Mouse (Mus musculus) right cerebral cortex, postnatal 4 days (tissue): ENCODE results near the gene Fggy.

Source experiments
- DNase-seq: peaks from one replicate; pipeline ENCODE4 v3.0.0-alpha.2; 2022

Gene Fggy

DNA sequence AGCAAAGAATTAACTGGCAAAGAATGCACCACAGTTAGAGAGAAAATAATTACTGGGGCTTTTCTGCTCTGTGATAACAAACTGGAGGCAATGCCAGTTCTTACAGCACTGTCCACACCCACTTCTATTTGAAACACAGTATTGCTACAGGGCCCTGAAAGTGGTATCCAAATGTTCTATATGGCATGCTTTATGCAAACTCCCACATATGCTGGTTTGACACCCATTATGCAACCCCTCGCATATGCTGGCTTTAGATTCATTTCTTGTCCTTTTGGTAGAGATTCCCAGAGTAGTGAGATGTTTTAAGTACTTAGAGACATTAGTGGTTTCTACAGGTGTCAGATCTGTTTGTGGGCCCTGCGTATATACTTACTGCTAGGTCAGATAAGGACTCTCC, 109.6 kb downstream of the Fggy start:
- no peak for DNase-seq

DNA sequence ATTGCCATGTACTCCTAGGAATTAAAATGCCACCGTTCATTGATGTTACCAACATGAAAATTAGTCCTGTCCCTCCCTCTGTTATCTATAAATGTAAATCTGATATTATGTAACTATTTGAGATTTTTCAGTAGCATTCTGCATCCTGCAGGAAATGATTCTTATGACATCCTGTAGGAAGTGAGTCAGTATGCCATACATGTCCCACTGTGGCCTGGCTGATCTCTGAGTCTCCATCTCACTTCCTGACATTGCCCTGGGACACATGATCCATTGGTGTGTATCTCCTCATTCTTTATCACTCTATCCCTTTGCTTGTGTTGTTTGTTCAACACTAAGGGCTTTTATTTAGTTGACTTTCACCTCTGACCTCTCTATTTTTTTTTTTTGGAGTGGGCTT, 110.3 kb downstream of the Fggy start:
- DNase-seq: no peak

DNA sequence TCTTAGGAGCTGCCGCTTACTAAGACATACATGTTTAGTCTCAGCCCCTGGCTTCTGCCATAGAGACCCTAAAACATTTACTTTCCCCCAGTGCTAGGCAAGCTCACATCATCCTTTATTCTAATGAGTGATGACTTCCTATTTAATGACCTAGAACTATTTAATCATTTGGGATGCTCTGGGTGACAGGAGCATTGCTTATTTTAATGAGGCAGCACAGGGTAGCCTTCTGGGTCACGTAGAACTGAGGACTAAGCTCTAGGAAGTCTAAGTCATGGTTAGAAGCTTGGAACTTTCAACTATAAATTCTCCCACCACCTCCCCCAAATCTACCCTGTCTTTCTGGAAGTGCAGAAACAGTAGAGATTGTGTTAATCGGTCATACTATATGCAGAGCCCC, 111.2 kb downstream of the Fggy start:
- DNase-seq: no peak

DNA sequence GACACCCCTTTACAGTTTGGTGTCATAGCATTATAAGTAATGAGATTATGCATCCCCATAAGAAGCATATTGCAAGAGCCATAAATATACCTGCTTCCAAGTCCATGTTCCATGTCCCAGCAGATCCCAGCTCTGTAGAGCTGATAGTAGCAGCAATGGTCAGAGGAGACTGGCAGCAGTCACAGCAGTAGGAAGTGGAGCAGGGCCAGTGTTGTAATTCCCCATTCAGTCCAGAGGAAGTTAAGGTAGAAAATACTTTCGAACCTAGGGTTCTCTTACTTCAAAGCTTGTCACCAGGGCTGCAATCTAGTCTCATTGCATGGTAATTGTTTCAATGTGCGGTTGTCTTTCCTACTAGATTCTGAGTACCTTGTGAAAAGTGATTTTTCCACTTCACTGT, 112.0 kb downstream of the Fggy start:
- DNase-seq: no peak

DNA sequence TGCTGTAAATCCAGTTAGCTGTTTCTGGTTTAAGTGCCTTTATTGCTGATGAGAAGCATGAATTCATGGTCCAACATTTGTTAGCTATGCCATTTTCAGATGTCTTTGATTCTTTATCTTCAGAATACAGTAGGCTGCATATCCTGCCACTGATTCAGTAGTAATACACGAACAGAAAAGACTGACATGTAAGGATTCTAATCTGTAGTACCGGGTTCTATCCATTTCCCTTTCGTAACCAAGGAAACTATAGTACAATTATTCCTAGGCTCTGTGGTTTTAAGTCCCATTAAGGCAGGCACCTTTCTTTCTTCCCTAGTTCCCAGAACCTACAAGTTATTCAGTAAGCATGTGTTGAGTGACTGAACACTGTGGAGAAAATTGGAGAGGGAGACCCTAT, 113.3 kb downstream of the Fggy start:
- DNase-seq: no peak

DNA sequence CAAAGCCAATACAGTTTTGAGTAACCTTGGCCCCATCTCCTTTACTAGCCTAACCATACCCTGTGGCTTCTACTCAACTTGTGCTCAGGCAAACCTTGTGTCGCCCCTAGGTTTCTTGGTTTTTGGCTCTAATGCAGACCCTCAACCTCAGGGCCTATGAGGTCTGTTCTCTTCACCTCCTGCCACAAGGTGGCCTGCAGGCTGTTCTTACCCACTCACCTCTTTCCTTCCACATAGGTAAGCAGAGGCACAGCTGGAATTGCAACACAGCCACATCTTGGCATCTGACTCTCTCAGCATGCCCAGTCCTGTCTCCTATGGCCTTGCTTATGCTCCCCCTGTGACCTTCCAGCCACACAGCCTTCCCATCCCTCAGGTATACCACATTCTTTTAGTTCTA, 114.7 kb downstream of the Fggy start:
- no peak for DNase-seq

DNA sequence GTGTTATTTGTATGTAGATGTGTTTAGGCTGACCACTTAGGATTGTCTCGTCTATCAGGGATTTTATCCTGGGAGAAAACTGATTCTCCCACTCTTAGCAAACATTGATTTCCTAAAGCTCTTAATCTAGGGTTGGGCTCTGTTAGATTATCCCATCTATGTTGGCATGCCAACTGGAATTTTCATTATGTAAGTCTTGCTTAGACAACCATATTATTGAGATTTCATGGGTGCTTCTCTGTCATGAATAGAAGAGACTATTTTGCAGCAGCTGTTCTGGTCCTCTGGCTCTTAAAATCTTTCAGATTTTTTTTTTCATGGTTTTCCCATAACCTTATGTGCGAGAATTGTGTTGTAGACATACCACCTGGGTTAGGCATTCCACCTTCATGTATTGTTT, 119.1 kb downstream of the Fggy start:
- DNase-seq: no peak

DNA sequence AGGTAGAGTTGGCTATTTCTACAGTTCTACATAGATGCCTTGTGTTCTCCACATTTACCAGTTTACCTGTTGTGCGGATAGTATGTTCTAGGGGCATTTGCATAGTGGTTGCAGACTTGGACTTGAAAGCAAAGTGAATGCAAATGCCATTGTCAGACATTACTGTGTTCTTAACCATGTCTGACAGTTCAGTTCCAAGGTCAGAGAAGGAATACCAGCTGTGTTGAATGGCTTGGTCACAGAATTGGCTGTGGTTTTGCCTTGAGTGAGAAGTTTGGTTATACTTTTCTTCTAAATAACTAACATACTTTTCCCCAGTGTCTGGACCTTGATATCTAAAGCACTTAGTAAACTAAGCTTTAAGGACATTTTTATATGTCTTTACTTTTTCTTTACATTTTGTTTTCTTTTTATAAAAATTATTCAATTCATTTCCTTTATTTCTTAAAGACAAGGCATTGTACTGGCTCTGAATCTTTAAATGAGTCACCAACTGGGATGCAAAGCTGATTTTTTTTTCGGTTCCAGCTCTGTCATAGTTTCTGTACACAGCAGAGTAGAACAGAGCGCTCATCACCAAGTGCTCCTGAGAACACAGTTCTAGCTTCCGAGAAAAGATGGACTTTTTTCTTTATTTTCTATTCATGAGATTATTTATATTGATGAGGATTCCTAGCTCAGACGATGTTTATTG, 123.6 kb downstream of the Fggy start:
- no peak for DNase-seq

DNA sequence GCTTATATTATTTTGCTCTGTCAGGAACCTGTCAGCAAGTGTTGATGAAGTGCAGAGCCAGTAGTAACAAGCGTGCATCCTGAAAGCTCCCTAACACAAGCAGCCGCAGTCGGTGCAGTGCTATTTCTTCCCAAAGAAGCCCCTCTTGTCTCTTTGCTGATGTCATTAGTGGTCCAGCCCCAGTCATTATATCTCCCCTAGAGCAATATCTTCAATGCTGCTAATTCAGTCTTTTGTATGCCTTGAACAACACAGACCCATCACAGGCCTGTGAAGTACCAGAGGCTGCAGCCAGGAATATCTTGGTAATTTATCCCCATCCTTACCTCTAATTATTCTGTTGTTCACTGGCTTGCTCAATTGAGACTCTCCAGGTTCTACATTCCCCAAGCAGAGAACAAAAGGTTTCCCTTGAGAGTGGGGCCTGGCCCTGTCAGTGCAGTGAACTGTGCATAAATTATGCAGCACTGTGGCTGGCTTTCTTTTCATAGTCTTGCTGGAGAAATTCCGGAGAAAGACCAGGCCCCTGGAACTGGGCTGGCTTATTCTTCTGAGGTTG, 127.3 kb downstream of the Fggy start:
- no peak for DNase-seq

DNA sequence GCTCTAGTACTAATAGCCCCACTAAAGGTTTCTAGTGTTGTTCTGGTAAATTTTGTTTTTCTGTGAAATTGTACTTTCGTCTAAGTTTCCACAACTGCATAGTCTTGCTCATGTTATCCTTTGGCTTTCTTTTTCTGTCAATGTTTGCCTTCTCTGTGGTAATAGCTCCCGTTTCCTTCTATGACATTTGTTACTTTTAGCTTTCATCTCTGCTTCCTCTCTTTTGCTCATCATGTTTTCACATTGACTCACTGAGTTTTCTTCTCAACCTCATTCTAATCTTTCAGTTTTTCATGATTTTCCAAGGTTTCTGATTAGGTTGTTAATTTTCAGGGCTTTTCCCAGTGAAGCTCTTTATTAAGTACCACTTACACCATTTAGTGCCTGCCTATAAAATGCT, 129.5 kb downstream of the Fggy start:
- DNase-seq: no peak

DNA sequence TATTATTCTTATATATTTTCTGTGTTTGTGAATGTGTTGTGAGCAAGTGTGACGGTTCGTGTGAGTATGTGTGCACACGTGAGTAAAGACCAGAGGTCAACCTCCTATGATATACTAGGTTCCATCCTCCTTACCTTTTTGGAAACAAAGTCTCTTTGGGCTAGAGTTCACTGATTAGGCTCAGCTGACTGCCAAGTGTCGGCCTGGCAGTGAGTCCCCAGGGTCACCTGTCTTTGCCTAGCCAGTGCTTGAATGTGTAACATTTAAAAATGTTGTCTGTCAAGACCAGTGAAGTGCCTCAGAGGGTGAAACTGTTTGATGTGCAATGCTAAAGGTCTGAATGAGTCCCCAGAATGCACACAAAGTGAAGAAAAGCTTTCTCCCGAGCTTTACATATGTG, 130.0 kb downstream of the Fggy start:
- DNase-seq: no peak

DNA sequence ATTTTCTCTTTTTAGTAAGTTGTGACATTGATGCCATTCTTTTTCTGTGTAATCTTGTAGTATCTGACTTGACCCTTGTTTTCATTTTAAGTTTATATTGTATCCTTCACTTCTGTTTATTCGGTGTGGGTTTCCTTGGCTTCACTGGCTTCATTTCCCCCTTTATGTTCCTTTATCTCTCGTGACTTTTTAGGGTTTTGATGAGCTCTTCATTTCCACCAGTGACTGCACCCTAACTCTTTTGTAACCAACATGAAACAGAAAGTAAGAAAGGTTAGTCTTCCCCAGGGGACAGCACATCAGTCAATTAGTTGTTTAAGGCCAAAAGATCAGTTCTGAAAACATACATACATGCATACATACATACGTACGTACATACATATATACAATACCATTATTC, 130.9 kb downstream of the Fggy start:
- DNase-seq: no peak

DNA sequence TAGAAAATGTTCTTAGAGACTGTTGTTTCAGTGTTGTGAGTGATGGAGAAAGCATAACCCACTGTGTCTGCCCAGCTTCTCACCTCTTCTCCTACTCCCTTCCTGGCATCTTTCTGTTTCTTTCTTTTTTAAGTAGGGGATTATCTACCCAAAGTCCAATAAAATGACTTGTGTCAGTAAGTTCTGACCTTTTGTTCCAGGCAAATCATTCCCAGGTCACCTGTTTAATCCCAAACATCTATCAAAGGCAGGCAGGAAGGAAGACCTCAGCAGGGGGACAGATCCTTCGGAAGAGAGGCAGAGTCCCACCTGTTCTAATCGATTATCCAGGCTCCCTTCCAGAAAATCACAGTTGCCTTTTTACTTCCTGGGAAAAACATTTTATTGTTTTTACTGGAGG, 143.1 kb downstream of the Fggy start:
- no peak for DNase-seq

DNA sequence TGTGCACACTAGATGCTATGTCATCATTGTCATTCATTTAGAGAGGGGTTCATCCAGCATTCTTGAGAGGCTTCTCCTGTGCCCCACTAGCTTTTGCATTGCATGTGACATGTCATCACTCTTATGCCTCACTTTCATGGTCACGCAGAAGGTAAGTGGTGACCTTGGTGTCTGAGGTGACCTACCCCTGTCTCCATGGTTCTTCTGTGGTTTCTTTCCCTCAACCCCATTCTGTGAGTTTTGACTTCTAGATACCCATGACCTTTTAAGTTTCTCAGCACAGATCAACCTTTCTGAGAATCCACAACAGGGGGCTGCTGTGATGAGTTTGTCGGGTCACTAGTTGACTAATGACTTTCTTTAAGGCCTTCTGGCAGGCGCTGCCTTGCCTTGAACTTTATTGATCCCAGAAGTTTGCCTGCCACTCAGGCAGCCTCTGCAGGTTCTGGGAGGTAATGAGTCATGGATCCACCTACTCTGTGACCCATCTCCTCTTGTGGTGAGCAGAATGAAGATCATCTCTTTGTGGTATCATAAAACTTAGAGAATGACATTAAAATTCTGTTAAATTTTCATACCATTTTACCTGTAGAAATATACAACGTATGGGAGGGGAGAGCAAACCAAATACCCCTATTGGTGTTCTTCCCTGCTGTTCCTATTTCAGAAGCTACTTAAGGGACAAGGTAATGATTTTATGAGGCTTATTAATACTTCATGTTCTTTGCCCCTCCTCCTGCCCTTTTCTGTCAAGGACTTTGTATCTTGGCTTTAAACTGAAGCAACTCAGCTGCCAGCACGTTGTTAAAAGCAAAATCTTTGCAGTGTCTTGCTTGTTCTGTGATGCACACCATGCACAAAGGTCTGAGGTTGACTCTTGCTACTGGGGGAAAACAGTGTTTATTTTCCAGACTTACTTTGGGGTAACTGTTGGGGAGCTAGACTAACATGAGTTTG, 150.9 kb downstream of the Fggy start:
- DNase-seq: no peak

DNA sequence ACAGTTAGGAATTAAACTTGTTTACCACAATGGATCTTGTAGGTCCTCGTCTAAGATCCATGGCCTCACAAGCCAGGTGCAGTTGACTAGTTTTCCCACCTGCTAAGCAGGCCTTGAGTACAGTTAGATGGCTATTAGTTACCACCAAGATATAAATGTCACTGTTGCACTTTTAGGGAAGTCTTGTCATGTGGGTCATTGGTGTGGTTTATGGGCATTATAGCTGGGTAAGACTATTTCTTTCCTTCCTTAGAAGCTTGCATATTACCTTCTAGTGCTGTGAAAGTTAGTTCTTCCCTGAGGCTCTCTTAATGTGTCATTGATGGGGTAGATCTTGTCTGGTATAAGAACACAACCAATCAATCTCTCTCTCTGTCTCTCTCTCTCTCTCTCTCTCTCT, 152.4 kb downstream of the Fggy start:
- DNase-seq: no peak

DNA sequence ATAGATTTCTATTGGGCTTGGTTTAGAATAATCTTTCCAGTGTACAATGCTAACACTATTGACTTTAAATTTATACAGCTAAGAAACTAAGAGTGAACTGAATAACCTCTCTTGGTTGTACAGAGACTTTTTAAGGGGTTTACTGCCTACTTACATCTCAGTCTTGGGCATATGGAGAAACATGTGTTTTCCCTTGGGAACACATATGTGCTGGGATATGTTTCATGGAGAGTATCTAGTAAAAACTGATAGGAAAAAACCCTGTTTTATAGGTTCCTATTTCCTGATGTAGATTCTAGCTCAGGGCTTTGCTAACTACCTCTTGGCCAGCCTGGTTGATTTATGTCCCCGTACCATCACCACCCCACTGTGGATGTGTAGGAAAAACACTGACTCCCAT, 155.5 kb downstream of the Fggy start:
- DNase-seq: no peak

DNA sequence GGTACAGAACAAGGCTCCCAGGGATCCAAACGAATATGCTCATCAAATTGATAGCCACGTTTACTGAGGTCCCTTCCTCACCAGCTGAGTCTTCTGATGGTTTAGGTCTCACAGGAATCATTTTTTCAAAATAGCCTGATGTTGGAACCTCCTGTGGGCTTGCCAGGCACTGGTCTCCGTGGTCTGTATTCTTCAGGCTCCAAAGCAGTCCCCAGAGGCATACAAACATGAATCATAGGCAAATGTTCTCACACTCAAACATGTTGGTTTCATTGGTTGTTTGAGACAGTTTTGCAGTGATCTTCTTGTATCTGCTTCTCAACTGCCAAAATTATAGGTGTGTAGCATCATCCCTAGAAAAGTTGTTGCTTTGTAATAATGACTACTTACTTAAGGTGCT, 156.0 kb downstream of the Fggy start:
- no peak for DNase-seq

DNA sequence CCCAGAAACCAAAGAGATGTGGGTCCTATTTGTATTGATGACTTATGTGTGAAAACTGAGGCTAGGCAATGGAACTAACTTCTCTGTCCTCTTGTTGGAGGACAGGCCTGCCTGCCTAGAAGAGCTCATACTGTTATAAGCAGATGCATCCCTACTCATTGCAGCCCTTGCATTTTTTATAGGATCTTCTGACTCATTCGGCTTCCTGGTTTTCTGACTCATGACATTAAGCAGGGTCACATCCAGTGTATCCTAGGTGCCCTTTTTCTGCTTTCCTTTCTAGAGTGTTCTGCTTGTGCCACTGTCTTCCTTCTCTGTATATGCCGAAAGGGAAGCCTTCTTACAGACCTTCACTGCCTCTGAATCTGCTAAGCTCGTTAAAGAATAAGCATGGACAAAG, 158.8 kb downstream of the Fggy start:
- DNase-seq: no peak

DNA sequence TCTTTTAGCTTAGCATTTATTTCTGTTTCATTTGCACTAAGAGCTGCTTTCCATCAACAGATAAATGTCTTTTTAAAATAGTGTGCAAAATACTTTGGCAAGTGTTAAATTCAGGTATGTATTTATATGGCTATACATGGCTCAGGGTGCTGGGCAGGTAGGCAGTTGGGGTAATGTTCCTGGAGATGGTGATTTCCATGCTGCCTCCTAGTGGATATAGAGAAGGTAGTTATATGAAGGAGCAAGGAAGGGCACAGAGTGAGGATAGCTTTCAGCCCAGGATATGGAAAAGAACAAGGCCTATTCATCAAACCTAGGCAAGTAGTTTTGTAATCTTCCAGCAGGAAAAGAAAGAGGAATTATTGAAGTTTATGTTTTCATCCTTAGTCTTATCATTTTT, 166.3 kb downstream of the Fggy start:
- DNase-seq: no peak

DNA sequence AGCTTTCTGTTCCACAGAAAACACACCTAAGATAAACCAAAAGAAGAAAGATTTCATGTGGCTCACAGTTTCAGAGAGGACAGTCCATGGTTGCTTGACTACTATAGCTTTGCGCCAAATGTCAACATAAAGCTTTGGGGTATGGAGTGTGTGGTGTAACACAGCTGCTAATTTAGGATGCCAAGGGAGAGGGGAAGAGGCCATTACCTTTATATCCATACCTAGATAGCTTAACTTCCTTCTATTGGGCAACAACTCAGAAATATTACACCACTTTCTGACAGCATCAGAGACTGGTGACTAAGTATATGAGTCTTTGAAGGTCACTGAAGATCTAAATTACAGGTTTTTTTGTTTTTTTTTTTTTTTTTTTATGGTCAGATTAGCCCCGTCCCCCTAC, 169.1 kb downstream of the Fggy start:
- DNase-seq: no peak

DNA sequence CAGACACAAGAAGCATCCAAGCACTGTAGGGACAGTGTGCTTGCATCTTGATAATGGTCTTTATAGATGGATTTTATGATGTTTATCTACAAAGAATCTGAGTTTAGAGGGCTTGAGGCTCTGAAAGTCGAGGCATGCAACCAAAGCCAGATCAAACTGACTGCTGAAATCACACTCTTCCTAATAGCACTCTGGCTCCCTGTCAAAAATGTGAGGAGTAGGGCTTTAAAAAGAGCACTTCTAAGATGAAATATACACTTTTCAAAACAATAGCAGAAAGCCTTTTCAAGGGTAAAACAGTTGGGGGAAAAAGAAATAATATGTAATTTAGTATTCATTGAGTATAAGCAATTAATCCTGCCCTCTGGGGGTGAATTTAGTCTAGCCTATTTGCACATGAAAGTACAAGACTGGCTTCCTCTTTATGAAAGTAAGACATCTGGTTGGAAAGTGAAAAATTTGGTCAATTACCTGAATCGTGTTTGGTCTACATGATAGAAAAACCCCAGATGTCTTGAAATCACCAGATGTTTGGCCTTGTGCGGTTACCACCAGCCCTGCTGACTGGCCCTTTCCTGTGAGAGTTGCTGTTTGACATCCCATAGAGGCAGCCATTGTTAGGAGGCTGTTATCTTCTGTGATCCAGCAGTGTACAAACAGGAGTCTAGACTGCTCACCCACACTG, 172.0 kb downstream of the Fggy start:
- DNase-seq: no peak

DNA sequence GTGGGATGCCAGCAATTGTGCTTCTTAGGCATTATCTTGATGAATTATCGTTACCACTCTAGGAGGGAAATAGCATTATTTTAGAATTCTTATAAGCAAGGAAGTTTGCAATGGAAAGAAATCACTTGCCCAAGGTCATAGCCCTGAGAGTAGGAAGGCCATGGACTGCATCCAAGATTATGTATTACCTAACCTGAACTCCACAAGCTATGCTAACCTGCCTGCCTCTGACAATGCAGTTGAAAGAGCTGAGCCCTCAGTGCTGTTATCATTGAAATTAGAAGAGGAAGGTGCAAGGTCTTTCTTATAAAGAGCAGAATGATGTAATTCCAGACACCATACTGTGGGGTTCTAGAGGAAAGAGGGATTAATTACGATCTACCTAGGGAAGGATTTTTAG, 173.8 kb downstream of the Fggy start:
- no peak for DNase-seq

DNA sequence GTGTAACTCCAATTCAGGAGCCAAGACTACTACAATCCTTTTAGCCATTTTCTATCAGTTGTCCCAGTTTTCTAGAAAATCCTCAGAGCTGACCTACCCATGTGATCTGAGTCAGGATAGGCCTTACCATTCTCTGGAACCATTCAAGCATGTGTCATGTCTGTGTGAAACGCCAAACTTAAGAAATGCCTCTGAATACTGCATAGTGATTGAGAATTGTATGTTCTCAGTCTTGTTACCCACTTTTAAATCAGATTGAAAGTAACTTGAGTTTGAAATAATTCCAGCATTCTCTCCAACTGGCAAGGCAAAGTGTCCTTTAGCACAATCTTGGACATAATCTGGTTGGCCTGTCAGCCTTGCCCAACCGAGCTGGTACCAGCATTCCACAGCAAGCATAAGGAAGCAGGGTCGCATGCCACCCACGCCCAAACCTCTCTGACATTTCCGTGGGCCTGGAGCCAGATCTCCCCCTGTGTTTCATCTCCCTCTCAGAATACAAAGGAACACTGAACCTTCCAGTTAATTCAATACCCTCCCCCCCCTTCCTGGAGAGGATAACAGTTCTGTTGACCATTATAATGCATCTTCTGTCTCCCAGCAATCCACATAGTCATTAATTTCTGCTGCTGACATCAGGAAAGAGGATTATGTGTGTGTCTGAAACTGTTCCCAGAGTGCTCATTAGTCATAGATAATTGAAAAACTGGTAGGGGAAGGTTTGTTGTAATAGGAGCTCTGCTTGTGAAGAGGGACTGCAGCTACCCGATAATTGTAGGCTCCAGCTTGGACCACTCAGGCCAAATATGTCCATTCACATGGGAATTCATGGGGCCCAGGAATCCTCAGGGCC, 176.3 kb downstream of the Fggy start:
- peak; percentile 21 for DNase-seq
